Mouse (Mus musculus) left cerebral cortex, postnatal 4 days (tissue): ENCODE results near the gene Map2k2. TPM values are rescaled to one million over a fixed set of nuclear protein-coding genes. Genes with fewer than 3 reads are reported as not detected.

Experiments used
- DNase-seq: peaks from one replicate; pipeline ENCODE4 v3.0.0-alpha.2; 2022
- intact Hi-C: fragments of 180-260 bp; cut with DNase I; formaldehyde crosslinking; loops from one replicate; pipeline ENCODE4 v1.15.1; 2025
- total RNA-seq, 2 experiments: library from RNA; stranded (reverse); gene quantifications; 2 replicates each; pipeline ENCODE4 v1.2.3; 2021

Gene Map2k2
- total RNA-seq, 2 experiments from 2014 or later: 153 to 167 TPM

DNA sequence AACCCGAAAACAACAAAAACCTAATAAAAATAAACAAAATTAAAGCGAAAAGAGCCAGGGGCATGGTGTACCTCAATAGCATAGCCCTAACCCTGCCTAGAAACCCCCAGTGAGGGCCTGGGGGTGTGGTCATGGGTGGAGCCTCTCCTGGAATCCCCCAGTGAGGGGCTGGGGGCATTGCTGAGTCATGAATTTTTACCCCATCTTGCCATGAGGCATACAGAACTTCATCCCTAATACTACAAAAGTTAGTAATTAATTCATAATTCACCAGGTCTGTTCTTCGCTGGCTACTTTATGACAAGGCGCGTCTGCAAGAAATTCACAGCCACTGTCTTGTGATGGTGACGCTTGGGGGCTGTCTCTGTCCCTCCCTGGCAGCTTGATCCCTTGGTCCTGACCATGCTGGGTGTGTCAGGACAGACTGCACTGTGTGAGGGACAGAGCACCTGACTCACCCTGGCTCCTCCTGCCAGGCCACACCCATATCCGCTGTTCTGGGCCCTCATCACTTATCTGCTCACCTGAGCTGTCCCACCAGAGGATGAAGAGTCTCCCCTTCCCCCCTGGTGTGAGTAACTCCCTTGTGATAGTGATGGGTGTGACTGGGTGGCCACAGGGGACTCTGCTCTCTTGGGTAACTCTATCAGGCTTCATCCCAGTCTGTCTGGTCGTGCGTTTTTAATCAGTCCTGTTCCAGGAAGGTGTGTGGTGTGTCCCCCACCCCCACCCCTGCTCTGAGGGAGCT, 10.6 kb upstream of the Map2k2 start:
- intact Hi-C loops: no loop called here
- DNase-seq: no peak

DNA sequence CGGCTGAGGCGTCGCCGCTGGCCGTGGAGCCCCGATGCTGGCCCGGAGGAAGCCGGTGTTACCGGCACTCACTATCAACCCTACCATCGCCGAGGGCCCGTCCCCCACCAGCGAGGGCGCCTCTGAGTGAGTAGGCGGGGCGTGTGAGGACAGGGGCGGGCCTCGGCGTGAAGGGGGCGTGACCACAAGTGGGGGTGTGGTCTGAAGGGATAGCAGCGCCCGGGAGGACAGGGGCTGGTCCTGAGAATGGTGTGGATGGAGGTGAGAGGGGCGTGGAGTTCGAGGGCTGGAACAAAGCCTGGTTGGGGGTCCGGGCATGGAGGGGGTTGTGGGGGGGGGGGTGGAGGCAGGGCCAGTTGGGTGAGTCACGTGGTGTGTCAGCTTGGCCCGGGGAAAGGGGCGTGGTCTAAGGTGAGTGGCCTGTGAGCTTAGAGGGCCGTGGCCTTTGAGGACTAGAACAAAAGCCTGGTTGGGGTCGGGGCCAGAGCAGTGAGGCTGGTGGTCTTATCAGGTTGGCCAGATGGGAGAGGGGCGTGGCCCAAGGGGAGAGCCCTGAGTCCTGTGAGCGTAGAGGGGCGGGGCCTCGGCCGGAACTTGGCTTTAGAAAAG, 502 bp downstream of the Map2k2 start:
- DNase-seq: peak; percentile 92
- intact Hi-C loops: no loop called here

DNA sequence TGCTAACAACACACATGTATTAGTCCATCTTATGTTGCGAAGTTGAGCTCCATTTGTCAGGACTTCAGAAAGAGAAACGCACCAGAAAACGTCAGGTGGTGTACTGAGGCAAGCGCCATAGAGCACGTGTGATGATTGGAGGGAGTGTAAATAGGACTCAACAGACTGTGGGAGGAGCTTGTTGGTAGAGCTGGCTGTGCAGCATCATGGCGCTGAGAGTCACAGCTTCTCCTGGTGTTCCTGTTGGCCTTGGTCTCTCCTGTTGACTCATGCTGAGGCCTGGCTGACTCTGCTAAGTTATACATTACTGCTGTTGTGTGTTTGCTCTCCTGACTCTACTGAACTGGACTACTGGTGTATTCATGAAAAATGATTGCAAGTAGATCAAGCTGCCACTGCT, 7.2 kb downstream of the Map2k2 start:
- DNase-seq: no peak
- intact Hi-C loops: no loop called here

DNA sequence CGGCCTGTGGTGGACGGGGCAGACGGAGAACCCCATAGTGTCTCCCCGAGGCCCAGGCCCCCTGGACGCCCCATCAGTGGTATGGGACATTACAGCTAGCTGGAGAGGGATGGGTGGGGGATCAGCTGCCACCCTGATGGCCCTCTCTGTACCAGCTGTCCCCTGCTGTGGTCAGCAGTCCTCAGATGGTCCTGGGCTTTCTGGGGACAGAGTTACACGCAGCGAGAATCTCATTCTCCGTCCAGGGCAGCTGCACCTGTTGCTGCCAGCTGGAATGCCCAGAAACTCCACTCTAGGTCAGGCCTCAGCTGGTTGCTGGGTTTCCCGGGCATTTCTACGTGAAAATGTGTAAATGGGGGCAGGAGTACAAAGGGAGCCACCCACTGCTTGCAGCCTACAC, 13.9 kb downstream of the Map2k2 start:
- intact Hi-C loops: no loop called here
- DNase-seq: no peak

DNA sequence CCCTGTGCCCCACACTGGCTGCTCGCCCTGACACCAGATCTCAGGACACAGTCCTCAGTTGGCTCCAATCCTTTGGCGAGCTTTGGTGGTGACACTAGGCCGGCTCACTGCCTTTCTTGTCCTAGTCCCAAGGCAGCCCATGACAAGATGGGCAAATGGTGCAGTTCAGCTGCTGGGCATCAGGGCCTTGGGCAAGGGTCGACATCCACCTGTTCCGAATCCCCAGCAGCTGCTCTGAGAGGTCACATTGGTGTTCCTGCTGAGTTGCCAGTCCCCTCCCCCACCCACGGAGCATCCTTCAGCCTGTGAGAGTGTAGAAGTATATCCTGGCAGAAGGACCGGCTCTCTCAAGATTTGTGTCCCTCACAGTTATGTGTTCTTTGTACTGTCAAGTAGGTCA, 14.9 kb downstream of the Map2k2 start:
- intact Hi-C loops: no loop called here
- DNase-seq: no peak

DNA sequence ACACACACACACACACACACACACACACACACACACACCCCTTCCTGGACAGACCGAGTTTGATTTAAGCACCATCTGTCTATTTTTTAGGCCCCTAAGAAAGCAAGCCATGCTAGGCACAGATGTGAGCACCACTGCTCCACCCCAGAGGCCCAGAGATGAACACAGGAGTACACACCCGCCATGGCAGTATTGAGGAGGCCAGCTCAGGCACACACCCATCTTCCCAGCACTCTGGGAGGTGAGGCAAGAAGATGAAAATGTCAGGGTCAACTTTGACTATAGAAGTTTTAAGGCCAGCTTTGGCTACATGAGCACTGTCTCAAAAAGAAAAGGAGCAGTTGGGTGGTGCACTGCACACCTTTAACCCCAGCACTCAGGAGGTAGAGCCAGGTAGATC, 17.2 kb downstream of the Map2k2 start:
- intact Hi-C loops: no loop called here

DNA sequence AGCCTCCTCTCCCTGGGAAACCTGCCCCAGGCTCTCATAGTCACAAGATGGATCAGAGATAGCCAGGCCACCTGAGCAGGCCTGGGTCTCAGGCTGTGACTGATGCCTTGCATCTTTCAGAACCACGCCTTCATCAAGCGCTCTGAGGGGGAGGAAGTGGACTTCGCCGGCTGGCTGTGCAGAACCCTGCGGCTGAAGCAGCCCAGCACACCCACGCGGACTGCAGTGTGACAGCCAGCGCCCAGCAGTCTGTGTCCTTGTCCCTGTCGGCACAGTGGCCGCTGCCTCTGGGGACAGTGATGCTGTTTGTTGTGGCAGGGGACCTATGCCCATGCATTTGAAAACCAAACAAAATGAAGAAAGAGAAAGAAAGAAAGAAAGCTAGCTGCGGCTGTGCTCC, 17.8 kb downstream of the Map2k2 start:
- no peak for DNase-seq
- intact Hi-C loops: no loop called here

More for the DNA sequence above, 17.2 kb downstream of the Map2k2 start:
- no peak for DNase-seq

DNA sequence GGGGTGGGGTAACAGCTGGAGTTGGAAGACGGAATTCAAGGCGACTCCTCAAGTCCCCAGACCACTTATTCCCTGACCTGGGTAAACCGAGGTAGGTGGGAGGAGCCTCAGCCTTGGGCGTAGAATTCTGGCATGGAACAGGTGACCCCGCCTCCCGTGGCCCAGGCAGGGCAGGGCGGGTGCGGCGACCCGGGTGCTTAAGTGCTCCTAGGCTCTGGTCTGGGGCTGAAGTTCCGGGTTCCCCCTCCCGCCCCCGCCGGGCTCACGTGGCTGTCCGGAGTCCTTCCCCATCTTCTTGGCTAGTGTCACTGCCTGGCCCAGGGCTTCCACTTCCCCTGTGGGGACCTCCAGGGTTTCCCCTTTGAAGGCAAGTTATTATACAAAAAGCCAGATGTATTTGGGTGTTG, 28.5 kb downstream of the Map2k2 start:
- no peak for DNase-seq
- intact Hi-C loops: no loop called here

DNA sequence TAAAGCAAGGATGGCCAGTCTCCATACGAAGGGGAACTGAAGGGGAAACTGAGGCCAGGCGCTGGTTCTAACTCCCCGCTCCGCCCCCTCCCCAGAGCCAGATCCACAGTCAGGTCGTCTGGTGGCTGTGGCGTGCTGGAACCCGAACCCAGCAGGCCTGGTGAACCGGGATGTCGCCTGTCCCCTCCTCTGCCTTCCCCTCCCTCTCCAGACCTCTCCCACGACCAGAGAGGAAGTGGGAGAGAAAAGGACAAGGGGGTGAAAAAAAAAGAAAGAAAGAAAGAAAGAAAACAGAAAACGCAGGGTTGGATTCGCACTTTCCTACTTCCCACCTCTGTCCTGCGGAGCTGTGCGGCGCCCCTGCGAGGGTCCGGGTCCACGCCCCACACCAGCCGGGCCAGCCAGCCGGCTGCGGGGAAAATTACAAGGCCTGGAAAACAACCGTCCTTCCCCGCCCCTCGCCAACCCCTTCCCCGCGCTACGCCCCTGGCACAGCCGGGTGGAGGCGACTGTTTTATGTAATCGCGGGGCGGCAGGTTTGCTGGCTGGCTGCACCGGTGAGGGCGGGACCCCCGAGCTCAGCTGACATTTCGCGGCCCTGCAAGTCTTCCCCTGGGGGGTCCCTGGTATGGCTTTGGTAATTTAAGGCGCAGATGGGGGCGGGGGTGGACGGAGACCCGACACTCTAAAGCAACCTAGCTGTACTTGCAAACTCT, 29.4 kb downstream of the Map2k2 start, which contains the start of gene Zbtb7a:
TSS of gene Zbtb7a (plus strand) at position 255 of the 716 bp plus-strand sequence.
- intact Hi-C loops: no loop called here
- peak; percentile 45 for DNase-seq

DNA sequence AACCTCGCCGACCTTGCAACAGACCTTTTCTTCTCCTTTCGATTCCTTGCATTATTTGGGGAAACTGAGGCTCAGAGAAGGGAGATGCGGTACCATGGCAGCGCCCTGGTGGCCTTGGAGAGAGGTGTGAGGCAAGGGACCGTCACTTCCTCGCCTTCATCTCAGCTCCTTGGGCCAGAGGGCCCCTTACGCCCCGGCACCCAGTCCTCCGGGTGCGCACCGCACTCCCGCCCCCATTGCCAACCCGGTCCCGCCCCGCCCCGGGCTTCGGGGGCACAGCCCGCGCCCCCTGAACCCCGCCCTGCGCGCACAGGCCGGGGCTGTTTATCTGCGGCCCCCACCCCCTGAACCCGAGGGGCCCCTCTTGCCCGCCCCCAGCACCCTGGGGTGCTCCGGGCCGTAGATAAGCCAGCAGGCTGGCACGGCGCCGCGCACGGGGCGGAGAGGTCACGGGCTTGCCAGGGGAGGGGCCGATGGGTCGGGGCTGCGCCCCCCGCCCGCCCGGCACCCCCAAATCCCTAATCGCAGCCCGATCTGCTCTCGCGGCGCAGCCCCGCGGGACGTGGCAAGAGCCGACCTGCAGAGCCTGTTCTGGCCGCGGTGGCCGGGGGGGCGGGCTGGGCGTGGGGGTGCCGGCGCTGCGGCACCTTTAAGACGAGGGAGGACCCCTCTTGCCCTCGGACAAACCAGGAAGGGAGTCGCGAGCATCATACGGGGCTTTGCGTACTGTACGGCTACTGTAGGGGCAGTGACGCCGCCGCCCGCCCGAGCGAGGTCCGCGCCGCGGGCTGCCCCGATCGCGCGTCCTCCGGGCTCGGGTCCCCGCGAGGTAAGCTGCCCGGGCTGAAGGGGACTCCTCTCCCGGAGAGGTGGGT, 30.4 kb downstream of the Map2k2 start:
- intact Hi-C loops: no loop called here
- peak; percentile 80 for DNase-seq

DNA sequence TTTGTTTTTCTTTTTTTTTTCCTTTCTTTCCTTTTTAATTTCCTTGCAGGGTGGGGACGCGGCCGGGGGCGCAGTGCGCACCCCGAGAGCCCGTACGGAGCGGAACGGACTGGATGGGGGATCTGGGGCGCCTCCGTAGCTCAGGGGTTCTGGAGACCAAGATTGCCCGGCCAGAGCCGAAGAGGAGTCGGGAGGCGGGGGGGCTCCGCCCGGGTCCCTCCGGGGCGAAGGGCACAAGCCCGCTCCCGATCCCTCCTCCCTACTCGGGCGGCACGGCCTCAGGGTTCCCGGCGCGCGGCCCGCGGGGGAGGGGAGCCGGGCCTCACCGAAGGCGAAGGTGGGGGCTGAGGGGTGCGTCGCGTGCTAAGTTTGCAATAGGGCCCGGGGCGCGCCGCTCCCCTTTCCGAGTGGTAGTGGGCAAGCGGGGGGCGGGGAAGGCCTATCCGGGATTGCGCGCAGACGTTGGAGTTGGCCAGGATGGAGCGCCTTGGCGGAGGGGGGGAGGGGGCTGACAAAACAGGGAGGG, 31.1 kb downstream of the Map2k2 start:
- intact Hi-C loops: no loop called here
- DNase-seq: no peak

DNA sequence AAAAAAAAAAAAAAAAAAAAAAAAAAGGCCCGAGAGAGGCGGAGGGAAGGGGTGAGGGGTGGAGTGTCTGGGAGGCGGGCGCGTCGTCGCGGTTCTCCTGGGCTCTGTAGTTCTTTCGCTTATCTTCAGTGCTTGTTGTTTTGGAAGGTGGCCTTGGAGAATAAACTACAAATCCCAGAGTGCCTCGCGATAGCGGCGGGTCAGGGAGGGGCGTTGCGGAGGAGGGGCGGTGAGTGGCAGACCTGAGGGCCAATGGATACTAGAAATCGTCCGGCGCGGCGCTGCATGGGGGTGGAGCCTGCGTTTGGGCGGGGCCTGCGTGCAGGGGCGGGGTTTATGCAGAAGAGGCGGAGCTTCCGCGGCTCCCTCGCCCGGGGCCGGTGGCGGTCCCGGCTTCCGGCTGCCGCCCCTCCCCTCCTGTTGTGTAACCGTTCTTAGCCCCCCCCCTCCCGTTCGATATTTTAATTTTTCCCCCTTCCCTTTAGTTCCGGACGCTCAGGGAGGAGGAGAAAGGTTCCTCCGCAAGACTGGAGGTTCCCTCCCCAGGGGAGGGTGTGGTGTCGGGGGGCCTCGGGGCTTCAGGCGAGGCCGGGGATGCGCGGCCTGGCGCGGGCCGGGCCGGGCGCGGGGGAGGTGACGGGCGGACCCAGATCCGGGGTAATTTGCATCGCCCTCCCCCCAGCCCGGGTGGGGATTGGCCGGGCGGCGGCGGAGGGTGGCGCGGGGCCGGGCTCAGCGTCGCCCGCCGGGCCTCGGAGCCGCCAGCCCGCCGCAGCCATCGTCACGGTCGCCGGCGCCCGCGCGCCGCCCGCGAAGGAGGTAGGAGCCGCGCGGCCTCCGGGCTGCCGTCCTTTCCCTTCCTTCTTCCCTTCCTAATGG, 31.8 kb downstream of the Map2k2 start:
- intact Hi-C loops: no loop called here
- peak; percentile 99 for DNase-seq

DNA sequence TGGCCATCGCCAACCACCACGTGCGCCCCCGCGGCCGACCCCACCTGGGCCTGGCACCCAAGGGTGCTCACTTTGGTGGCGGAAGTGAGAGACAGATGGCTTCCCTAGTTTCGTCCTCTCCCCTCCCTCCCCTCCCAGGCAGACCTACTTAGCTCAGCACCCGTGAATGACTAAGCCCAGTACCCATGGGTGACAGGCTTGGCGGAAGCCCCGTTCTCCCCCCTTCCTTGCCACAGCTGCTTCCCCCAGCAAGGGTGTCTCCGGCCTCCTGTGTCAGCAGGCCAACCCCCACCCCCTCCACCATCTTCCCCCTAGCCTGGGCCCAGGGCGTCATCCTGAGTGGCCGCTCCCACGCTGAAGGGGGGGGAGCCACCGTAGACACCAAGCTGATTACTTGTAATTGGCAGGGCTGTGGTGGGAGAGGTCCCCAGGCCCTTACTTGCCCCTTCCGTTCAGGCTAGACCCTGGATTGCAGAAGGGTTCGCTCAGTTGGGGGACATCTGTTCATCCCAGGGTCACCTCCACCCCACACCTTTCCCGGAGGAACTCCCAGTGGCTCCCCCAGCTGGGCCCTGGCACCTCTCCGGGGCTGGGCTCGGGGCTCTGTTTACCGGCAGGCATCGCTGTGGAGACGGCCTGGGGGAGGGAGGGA, 32.5 kb downstream of the Map2k2 start:
- intact Hi-C loops: no loop called here
- DNase-seq: peak; percentile 60

DNA sequence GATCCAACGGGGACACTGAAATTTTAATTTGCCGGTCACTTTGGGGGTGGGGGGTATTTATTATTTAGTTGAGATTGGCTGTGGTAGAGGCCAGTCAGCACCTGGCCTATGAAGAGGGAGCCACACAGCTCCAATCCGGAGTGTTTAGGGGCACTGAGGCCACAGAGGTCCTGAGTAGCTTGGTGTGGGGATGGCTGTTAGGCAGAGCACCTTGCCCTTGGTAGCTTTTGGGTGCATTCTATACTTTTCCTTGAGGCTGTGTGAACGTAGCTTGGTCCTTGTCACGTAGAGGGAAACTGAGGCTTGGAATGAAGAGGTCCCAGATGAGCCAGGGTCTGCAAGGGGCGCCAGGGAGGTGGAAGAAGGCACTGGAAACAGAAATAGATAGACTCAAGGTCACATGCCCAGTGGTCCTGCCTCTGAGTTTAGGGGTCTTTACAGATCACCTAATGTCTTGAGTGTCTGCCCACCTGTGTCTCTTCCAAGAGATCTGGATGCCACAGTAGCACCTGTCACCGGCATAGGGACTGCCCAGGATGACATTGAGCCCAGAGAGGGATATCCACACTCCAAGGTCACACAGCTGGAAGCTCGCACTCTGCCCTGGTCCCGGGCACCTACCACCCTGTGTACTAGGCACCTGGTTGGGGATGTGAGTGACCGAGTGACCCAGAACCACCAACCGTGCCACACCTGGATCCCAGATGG, 33.3 kb downstream of the Map2k2 start:
- intact Hi-C loops: no loop called here
- DNase-seq: no peak

DNA sequence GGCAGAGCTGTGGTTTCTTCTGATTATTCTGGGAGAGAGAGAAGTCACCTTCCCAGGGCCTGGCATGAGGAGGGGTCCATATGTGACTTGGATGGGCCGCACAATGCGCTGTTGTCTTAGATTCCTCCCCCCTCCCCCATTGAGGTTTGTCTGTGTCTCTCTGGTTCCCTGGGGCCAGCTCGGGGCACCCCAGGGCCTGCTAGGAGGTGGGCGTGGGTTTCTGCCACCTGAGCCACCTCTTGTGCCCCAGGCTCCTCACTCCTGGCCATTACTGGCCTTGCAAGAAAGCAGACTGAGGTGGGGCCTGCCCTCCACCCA, 33.8 kb downstream of the Map2k2 start:
- intact Hi-C loops: no loop called here
- DNase-seq: no peak

DNA sequence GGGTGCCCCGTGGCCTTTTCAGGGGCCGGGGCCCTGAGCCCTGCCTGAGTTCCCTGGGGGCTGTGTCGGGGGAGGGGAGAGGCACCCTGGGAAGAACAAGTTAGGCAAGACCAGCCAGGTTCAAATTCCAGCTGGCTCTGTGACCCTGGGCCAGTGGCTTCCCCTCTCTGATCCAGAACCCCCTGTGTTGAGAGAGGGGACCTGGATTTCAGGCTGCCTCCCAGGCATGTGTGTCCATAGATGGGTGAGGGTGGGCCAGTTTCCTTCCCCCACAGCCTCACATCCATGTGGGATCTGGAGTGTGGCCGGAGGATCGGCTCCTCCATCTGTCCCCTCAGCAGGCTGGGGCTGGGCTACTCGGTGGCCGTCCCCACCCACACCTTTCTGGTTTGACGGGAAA, 34.3 kb downstream of the Map2k2 start:
- DNase-seq: no peak
- intact Hi-C loops: no loop called here

DNA sequence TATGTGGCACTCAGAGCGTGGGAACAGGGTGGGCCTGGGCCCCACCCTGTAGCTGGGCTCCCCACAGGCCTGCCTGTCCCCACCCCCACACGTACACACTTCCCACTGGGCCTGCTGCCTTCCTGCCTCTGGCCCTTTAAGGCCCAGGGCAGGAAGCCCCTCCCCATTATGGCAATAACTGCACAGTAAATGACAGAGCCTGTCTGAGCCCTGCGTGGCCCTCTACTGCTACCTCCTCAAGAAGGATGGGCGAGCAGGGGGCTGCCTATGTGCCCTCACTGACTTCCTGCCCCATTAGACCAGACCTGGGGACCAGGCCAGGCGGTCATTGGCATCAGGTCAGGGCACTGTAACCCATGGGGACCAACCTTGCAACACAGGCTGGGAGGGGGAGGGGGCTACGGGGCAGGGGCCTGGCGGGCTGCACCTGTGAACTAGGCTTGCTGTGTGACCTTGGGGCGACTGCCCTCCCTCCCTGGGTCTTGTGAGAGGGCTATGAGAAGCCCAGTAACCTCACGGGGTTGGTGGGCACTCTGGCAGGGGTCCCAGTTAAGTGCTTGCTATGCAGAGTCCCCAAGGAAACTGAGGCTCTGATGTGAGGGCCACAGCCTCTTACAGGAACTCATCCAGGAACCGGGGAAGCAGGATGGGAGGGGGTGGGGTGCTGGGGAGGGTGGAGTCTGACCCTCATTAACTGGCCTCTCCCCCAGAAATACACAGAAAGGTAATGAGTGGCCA, 35.2 kb downstream of the Map2k2 start:
- intact Hi-C loops: no loop called here
- no peak for DNase-seq
